Mouse (Mus musculus) liver, embryonic 11.5 days (tissue): Measurements from ENCODE around the gene Cftr. TPM values are rescaled to one million over a fixed set of nuclear protein-coding genes. Genes with fewer than 3 reads are reported as not detected.

Source experiments
- ATAC-seq: fragments of 200-750 bp; cut with Nextera tagmentation; replicated peaks from 2 replicates; pipeline ENCODE4 v1.8.0; 2017; ENCODE audit warnings: moderate number of reproducible peaks, mild to moderate bottlenecking, moderate TSS enrichment, moderate library complexity; ENCODE audit not compliant: low FRiP score
- DNase-seq: peaks from one replicate; pipeline ENCODE4 v3.0.0-alpha.2; 2017; ENCODE audit warnings: low spot score
- H3K27ac ChIP-seq: fragments of 300-500 bp; sonication (generic); 2 replicates; pipeline ENCODE4 v1.5.1; 2014; ENCODE audit warnings: mild to moderate bottlenecking, low read depth, low read length, control low read depth
- H3K27me3 ChIP-seq: fragments of 300-500 bp; sonication (generic); replicated peaks from 2 replicates; pipeline ENCODE4 v1.6.1; 2014; ENCODE audit warnings: low read length, mixed read lengths; ENCODE audit not compliant: control insufficient read depth, insufficient read depth
- H3K36me3 ChIP-seq: fragments of 300-500 bp; sonication (generic); 2 replicates; pipeline ENCODE4 v1.6.1; 2014; ENCODE audit warnings: mild to moderate bottlenecking, low read length, moderate library complexity, mixed read lengths; ENCODE audit not compliant: control insufficient read depth, insufficient read depth
- H3K4me1 ChIP-seq: fragments of 300-500 bp; sonication (generic); replicated peaks from 2 replicates; pipeline ENCODE4 v1.6.1; 2014; ENCODE audit warnings: low read length, mixed read lengths; ENCODE audit not compliant: control insufficient read depth, insufficient read depth
- H3K4me2 ChIP-seq: fragments of 300-500 bp; sonication (generic); 2 replicates; pipeline ENCODE4 v1.6.1; 2014; ENCODE audit warnings: mild to moderate bottlenecking, control low read depth, moderate library complexity
- H3K4me3 ChIP-seq: fragments of 300-500 bp; sonication (generic); 2 replicates; pipeline ENCODE4 v1.5.1; 2014; ENCODE audit warnings: low read depth, low read length, control low read depth
- H3K9ac ChIP-seq: fragments of 300-500 bp; sonication (generic); 2 replicates; pipeline ENCODE4 v1.6.1; 2014; ENCODE audit warnings: low read depth, low read length, control low read depth
- H3K9me3 ChIP-seq: fragments of 300-500 bp; sonication (generic); 2 replicates; pipeline ENCODE4 v1.6.1; 2016; ENCODE audit warnings: low read length, inconsistent platforms, mixed read lengths; ENCODE audit not compliant: control insufficient read depth
- WGBS: fragments of 180-500 bp; shearing (Covaris S2); extraction: QIAGEN DNeasy Blood & Tissue Kit; methylation state at CpG from one replicate; pipeline ENCODE4 v1.1.7; 2014; 5-methylcytosine and 5-hydroxymethylcytosine counted together
- polyA plus RNA-seq: library from polyadenylated mRNA; unstranded; fragments of >200 nt; fragmentation: Nextera tagmentation; extraction: Ambion mirVana; gene quantifications from 2 replicates; pipeline ENCODE4 v1.2.1, GENCODE M21; 2014

Cftr gene
- polyA plus RNA-seq, 1 experiment from 2014 or later, result 0.03 TPM

DNA sequence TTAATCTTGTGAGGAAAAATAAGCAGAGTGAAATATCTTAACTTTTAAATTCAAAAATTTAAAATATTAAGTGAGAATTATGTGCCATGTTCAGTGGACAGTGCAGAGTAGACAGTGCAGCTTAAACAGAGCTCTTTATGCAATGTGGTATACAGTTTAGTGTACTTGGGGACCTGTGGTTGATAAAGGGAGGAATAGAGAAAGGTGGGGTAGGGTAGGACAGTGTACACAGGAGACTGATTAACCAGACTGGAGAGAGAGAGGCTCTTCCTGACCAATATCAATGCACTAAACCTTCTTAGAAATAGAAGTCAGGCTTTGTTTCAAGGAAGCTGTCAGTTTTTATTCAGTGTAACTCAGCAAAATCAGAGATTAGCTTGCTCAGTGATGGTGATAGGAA is 12.4 kb downstream of the Cftr start:
- no peak for ATAC-seq
- no peaks in the 10 kb centered on the region for H3K4me1 ChIP-seq

DNA sequence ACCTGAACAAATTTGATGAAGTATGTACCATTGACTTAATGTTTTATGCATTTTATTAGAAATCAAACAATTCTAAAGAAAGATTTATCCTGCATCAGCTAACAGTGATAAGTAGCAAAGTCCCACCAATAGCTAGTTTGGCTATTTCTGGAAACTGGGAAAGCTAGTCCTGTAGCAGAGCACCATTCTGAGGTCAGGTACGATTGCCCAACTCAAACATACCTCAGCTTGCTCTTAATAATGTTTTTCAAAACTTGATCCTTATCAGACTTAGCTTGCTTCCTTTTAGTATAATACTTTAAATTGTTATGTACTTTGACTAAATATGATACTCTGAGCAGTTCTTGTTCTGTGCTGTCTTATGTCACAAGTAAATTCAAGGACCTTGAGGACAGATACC is 50.2 kb downstream of the Cftr start:
- H3K27ac ChIP-seq, result no peak overlapping the region
- no peak overlapping the region for H3K4me3 ChIP-seq
- DNase-seq (no peak), ATAC-seq (no peak)
- no peaks in the 10 kb centered on the region for H3K9me3 ChIP-seq
- 68% methylated on average over 1 of the region's 1 CpGs for WGBS
- H3K9ac ChIP-seq, result no peak overlapping the region
- H3K4me1 ChIP-seq, result no peaks in the 10 kb centered on the region
- H3K36me3 ChIP-seq, result no peaks in the 10 kb centered on the region
- H3K4me2 ChIP-seq, result no peak overlapping the region
- no peaks in the 10 kb centered on the region for H3K27me3 ChIP-seq

More for the DNA sequence above, 12.4 kb downstream of the Cftr start:
- H3K9me3 ChIP-seq, result no peaks in the 10 kb centered on the region
- no peak overlapping the region for H3K27ac ChIP-seq
- H3K27me3 ChIP-seq, result no peaks in the 10 kb centered on the region
- no peak overlapping the region for H3K4me2 ChIP-seq
- no peaks in the 10 kb centered on the region for H3K36me3 ChIP-seq
- no peak overlapping the region for H3K9ac ChIP-seq
- H3K4me3 ChIP-seq, result no peak overlapping the region
- DNase-seq, result no peak

- WGBS, result 87% methylated on average over 4 of the region's 4 CpGs
Observed at GRCm38 (mm10) chr6:18223206-18223605, 52.7 kb downstream of the Cftr start.

DNA sequence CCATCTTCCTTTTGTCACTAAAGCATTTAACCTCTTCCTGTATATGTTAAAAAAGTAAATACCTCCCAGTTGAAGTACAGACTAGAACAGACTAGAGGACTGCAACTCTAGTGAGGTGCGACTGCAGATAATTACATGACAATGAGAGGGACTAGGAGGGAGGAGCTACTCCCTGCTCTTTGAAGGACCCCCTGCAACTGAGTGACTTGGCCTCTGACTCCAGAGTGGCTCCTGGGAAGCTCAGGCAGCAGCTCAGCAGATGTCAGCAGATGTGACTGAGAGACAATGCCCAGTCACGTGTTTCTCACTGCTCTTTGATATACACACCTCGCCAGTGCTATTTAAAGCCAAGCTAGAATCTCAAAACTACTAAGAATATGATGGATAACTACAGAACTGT is 54.7 kb downstream of the Cftr start:
- Histone ChIP-seq H3K4me2 (no peak overlapping the region), H3K27ac (no peak overlapping the region), H3K9ac (no peak overlapping the region), H3K9me3 (no peaks in the 10 kb centered on the region), H3K27me3 (no peaks in the 10 kb centered on the region), H3K36me3 (no peaks in the 10 kb centered on the region), H3K4me3 (no peak overlapping the region), H3K4me1 (no peaks in the 10 kb centered on the region)
- 21% methylated on average over 3 of the region's 3 CpGs for WGBS
- DNase-seq (no peak), ATAC-seq (0 out of 2 replicates have a peak, but pooled peaks have one; percentile 43)

More at GRCm38 (mm10) chr6:18223206-18223605, 52.7 kb downstream of the Cftr start:
- Histone ChIP-seq H3K4me1 (no peaks in the 10 kb centered on the region), H3K9me3 (no peaks in the 10 kb centered on the region), H3K36me3 (no peaks in the 10 kb centered on the region), H3K4me2 (no peak overlapping the region), H3K4me3 (no peak overlapping the region), H3K9ac (no peak overlapping the region), H3K27ac (no peak overlapping the region), H3K27me3 (no peaks in the 10 kb centered on the region)
- DNase-seq, result no peak
- no peak for ATAC-seq

DNA sequence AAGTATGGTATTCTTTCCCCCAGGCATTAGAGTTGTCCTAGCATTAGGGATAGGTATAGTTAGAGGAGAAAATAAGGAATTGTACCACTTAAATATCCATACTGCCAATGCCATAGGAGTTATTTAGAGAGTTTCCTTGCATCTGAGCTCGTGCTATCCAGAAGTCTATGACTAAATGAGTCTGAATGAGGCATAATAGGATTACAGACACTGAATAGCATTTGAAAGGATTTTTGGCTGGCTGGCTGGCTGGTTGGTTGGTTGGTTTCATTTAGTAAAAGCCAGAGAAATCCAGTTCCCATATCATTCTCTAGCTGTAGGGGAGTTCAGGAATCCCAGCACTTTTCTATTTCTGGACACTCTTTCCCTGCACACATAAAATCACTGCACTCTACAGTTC is 76.0 kb downstream of the Cftr start:
- no peaks in the 10 kb centered on the region for H3K27me3 ChIP-seq
- H3K4me2 ChIP-seq, result no peak overlapping the region
- no peak for DNase-seq
- ATAC-seq, result no peak
- no peak overlapping the region for H3K4me3 ChIP-seq
- WGBS, result 61% methylated on average over 1 of the region's 1 CpGs
- H3K27ac ChIP-seq, result no peak overlapping the region
- no peaks in the 10 kb centered on the region for H3K9me3 ChIP-seq
- H3K36me3 ChIP-seq, result no peaks in the 10 kb centered on the region
- no peaks in the 10 kb centered on the region for H3K4me1 ChIP-seq
- no peak overlapping the region for H3K9ac ChIP-seq

GRCm38 (mm10) chr6:18247891-18248463 is 77.5 kb downstream of the Cftr start:
- DNase-seq (no peak), ATAC-seq (no peak)
- no peaks in the 10 kb centered on the region for H3K36me3 ChIP-seq
- H3K9me3 ChIP-seq, result no peaks in the 10 kb centered on the region
- H3K4me3 ChIP-seq, result no peak overlapping the region
- 78% methylated on average over 2 of the region's 2 CpGs for WGBS
- no peak overlapping the region for H3K27ac ChIP-seq
- no peaks in the 10 kb centered on the region for H3K4me1 ChIP-seq
- H3K9ac ChIP-seq, result no peak overlapping the region
- H3K27me3 ChIP-seq, result no peaks in the 10 kb centered on the region
- no peak overlapping the region for H3K4me2 ChIP-seq

DNA sequence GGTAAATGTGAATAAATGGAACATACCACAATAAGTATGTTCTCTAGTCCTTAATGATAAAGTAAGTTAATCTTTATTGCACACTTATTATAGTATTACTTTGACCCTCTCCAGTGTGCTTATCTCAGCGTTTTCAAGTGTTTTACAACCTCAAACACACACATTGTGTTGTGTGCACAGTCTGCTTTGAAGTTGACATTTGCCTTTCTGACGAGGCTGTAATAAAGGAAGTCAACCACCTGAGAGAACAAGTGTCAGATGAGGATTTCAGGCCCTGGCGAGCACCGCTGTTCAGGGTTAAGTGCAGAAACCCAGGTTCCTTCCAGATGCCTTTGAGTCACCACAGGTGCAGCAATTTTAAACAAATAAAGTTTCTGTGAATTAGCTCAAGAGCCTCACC is 78.0 kb downstream of the Cftr start:
- Histone ChIP-seq H3K9me3 (no peaks in the 10 kb centered on the region), H3K36me3 (no peaks in the 10 kb centered on the region), H3K27ac (no peak overlapping the region), H3K4me2 (no peak overlapping the region), H3K4me1 (no peaks in the 10 kb centered on the region), H3K4me3 (no peak overlapping the region), H3K27me3 (no peaks in the 10 kb centered on the region), H3K9ac (no peak overlapping the region)
- no peak for DNase-seq
- 61% methylated on average over 4 of the region's 4 CpGs for WGBS
- ATAC-seq, result no peak

GRCm38 (mm10) chr6:18254586-18254985 is 84.1 kb downstream of the Cftr start:
- Histone ChIP-seq H3K4me2 (no peak overlapping the region), H3K4me1 (no peaks in the 10 kb centered on the region), H3K27ac (no peak overlapping the region), H3K4me3 (no peak overlapping the region), H3K36me3 (no peaks in the 10 kb centered on the region), H3K27me3 (no peaks in the 10 kb centered on the region), H3K9me3 (no peaks in the 10 kb centered on the region), H3K9ac (no peak overlapping the region)
- ATAC-seq (no peak), DNase-seq (no peak)
- WGBS, result 54% methylated on average over 5 of the region's 5 CpGs

DNA sequence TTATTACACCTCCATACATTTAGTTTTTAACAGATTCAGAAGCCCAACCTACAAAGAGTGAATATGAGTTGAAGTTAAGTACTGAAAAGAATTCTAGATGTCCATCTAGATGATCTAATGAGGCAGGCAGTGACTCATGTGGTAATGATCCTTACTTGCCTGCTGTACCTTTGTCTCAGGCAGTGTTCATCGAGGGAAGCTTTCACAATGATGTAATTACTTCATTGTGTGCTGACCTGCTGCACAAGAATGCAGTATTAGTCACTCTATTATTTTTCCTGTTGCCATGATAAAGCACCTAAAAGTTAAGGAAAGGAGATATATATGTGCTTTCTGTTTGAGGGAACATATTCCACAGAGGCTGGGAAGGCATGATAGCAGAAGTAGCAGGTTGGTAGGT is 100.5 kb downstream of the Cftr start:
- Histone ChIP-seq H3K4me1 (no peaks in the 10 kb centered on the region), H3K27me3 (no peaks in the 10 kb centered on the region), H3K36me3 (no peaks in the 10 kb centered on the region), H3K4me2 (no peak overlapping the region), H3K27ac (no peak overlapping the region), H3K9ac (no peak overlapping the region), H3K9me3 (no peaks in the 10 kb centered on the region), H3K4me3 (no peak overlapping the region)
- no peak for ATAC-seq
- no peak for DNase-seq
- 45% methylated on average over 1 of the region's 1 CpGs for WGBS
